Mouse (Mus musculus): ENCODE data around the gene B3gnt3. TPM values are rescaled to one million over a fixed set of nuclear protein-coding genes. Genes with fewer than 3 reads are reported as not detected.

B3gnt3 gene
- polyA plus RNA-seq (2012; rRNA removed), result 1.7 and 1.9 TPM in 2 replicates

GRCm38 (mm10) chr8:71701414-71702086 is at the start of gene B3gnt3:
Gene B3gnt3 (minus strand): TSS chr8:71701789.

GRCm38 (mm10) chr8:71725122-71725924 is 23.7 kb upstream of the B3gnt3 start, which contains the start of gene Fcho1:
Gene Fcho1 (minus strand): TSS chr8:71725716.

GRCm38 (mm10) chr8:71689028-71689427 is 12.6 kb downstream of the B3gnt3 start, which contains the start of gene Insl3:
Gene Insl3 (plus strand): TSS chr8:71689214.

GRCm38 (mm10) chr8:71676020-71676741 is 25.4 kb downstream of the B3gnt3 start, which contains the start of gene Jak3:
Gene Jak3 (plus strand): TSS chr8:71676296.

GRCm38 (mm10) chr8:71671549-71671965 is 30.0 kb downstream of the B3gnt3 start, which contains the start of gene Unc13a:
Gene Unc13a (minus strand): TSS chr8:71671757.

Other genes starting within 250 kb of the B3gnt3 start
- 6.4 and 6.5 TPM in 2 replicates for gene Abhd8, start 238.1 kb downstream of the B3gnt3 start, polyA plus RNA-seq (2012; rRNA removed)
- gene Mrpl34, start 236.8 kb downstream of the B3gnt3 start, polyA plus RNA-seq (2012; rRNA removed), result 39.4 and 44.7 TPM in 2 replicates
- 21.8 and 25.0 TPM in 2 replicates for gene Dda1, start 232.6 kb downstream of the B3gnt3 start, polyA plus RNA-seq (2012; rRNA removed)
- gene Ano8, start 215.8 kb downstream of the B3gnt3 start, polyA plus RNA-seq (2012; rRNA removed), result 1.3 and 1.8 TPM in 2 replicates
- gene Gtpbp3, start 213.7 kb downstream of the B3gnt3 start, polyA plus RNA-seq (2012; rRNA removed), result 8.4 and 8.9 TPM in 2 replicates
- 15.8 TPM in 2 replicates for gene Plvap, start 190.0 kb downstream of the B3gnt3 start, polyA plus RNA-seq (2012; rRNA removed)
- gene Ccdc194, start 176.1 kb downstream of the B3gnt3 start, polyA plus RNA-seq (2012; rRNA removed), result 0.12 and 0.18 TPM in 2 replicates
- 47.6 and 62.9 TPM in 2 replicates for gene Bst2, start 164.3 kb downstream of the B3gnt3 start, polyA plus RNA-seq (2012; rRNA removed)
- 24.0 and 26.3 TPM in 2 replicates for gene Mvb12a, start 158.9 kb downstream of the B3gnt3 start, polyA plus RNA-seq (2012; rRNA removed)
- gene Tmem221, start 142.9 kb downstream of the B3gnt3 start, polyA plus RNA-seq (2012; rRNA removed), result 0.17 and 0.28 TPM in 2 replicates
- gene Nxnl1, start 135.2 kb downstream of the B3gnt3 start, polyA plus RNA-seq (2012; rRNA removed), result not detected in 2 replicates
- 1.6 and 1.9 TPM in 2 replicates for gene Slc27a1, start 132.9 kb downstream of the B3gnt3 start, polyA plus RNA-seq (2012; rRNA removed)
- 40.2 and 45.8 TPM in 2 replicates for gene Pgls, start 109.6 kb downstream of the B3gnt3 start, polyA plus RNA-seq (2012; rRNA removed)
- 0.89 and 1.0 TPM in 2 replicates for gene Fam129c, start 104.1 kb downstream of the B3gnt3 start, polyA plus RNA-seq (2012; rRNA removed)
- 30.1 and 32.1 TPM in 2 replicates for gene Colgalt1, start 90.8 kb downstream of the B3gnt3 start, polyA plus RNA-seq (2012; rRNA removed)
- 0.08 and 0.20 TPM in 2 replicates for gene Unc13a, start 30.0 kb downstream of the B3gnt3 start, polyA plus RNA-seq (2012; rRNA removed)
- gene Jak3, start 25.5 kb downstream of the B3gnt3 start, polyA plus RNA-seq (2012; rRNA removed), result 3.4 and 4.0 TPM in 2 replicates
- 0.70 and 1.2 TPM in 2 replicates for gene Insl3, start 12.6 kb downstream of the B3gnt3 start, polyA plus RNA-seq (2012; rRNA removed)
- 21.1 and 24.4 TPM in 2 replicates for gene Fcho1, start 23.9 kb upstream of the B3gnt3 start, polyA plus RNA-seq (2012; rRNA removed)
- 0.40 and 0.55 TPM in 2 replicates for gene Zfp709, start 180.2 kb upstream of the B3gnt3 start, polyA plus RNA-seq (2012; rRNA removed)
- gene Zfp882, start 206.8 kb upstream of the B3gnt3 start, polyA plus RNA-seq (2012; rRNA removed), result 0.53 and 0.68 TPM in 2 replicates
- 5.6 and 6.4 TPM in 2 replicates for gene Zfp617, start 206.8 kb upstream of the B3gnt3 start, polyA plus RNA-seq (2012; rRNA removed)
- gene Zfp961, start 249.2 kb upstream of the B3gnt3 start, polyA plus RNA-seq (2012; rRNA removed), result 8.4 and 9.4 TPM in 2 replicates